Mouse (Mus musculus) testis, postnatal 14 days (tissue): Measurements from ENCODE around the gene Fkbp10.
A peak's percentile ranks its signal among the peaks of the same experiment; 100 is the strongest.

Experiments
- DNase-seq: peaks from one replicate; pipeline ENCODE4 v3.0.0; 2021; ENCODE audit warnings: low spot score

Gene Fkbp10

DNA sequence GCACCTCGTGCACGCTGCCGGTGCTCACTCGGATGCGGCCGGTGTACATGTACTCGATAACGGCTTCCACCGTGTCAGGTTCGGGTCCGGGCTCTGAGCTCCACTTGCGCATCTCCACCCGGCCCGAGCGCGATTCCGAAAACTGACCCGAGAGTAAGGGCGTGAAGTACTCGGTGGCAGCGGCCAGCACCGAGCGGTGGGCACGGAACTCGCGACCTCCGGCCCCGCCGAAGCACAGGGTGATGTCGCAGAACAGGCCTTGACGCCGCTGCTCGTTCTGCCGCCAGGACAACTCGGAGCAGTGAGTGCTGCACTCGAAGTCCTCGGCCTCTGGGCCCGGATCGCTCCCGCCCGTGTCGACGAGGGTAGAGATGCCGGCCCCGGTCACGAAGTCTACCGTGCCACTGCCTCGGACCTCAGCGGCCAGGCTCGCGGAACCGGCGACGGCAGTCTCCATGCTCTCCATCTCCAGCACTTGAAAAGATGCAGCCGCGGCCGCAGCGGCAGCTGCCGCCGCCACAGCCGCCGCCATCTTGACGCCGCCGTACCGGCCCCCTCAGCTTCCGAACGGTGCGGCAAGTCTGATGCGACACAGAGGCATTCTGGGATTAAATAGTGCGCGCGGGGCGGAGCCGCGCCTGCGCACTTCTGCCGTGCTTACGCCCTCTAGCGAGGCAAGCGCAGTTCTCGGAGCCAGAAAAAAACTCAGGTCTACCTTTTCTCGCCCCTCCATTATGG lies 56.9 kb downstream of the Fkbp10 start, which contains the start of gene Klhl11:
Gene Klhl11 (minus strand): TSS at position 545 of the 738 bp plus-strand sequence.
- DNase-seq: peak; percentile 93

GRCm38 (mm10) chr11:100472935-100473295 lies 57.4 kb downstream of the Fkbp10 start:
- DNase-seq: no peak
